Mouse (Mus musculus): ENCODE measurements around the gene Rnf103. TPM values are rescaled to one million over a fixed set of nuclear protein-coding genes. Genes with fewer than 3 reads are reported as not detected.

Gene Rnf103
- polyA plus RNA-seq, 1 experiment from 2014 or later, result 13.7 TPM

DNA sequence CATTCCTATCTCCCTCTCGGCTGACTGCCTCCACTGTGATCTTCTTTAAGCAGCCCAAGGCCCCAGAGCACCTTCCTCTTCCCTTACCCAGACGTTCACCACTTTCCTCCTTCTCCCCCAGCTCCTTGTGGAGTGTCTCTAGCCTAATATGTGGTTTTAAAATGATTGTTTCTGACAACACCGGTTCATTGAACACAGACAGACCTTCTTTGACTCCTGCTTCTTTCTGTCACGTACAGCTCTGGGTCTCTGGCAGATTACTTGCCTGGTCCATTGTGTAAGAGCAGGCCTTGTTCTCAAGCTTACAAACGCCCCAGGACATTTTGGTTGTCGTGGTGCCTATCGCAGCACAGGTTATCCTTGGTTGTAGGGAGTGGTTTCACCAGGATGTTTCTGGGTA lies 12.6 kb upstream of the Rnf103 start:
- H3K4me3 ChIP-seq (ENCODE audit: low read depth, low read length), result no peak overlapping the region
- no peak for ATAC-seq (ENCODE audit: insufficient number of reproducible peaks, low FRiP score, low TSS enrichment, low read depth)
- 83% methylated on average over 7 of the region's 7 CpGs for WGBS
- H3K36me3 ChIP-seq (ENCODE audit: control insufficient read depth, insufficient read depth, low read length), result no peaks in the 10 kb centered on the region
- no peak overlapping the region for H3K4me2 ChIP-seq (ENCODE audit: low read depth, severe bottlenecking)
- H3K27ac ChIP-seq (replicated peaks; ENCODE audit: low read depth, low read length), result no peak overlapping the region
- H3K9me3 ChIP-seq (ENCODE audit: control insufficient read depth, low read length), result no peaks in the 10 kb centered on the region
- H3K9ac ChIP-seq (ENCODE audit: low read length), result no peak overlapping the region
- H3K4me1 ChIP-seq (ENCODE audit: control insufficient read depth, insufficient read depth, low read length), result no peaks in the 10 kb centered on the region
- DNase-seq (ENCODE audit: low spot score), result no peak
- H3K27me3 ChIP-seq (ENCODE audit: control insufficient read depth, insufficient read depth, low read length), result no peaks in the 10 kb centered on the region

DNA sequence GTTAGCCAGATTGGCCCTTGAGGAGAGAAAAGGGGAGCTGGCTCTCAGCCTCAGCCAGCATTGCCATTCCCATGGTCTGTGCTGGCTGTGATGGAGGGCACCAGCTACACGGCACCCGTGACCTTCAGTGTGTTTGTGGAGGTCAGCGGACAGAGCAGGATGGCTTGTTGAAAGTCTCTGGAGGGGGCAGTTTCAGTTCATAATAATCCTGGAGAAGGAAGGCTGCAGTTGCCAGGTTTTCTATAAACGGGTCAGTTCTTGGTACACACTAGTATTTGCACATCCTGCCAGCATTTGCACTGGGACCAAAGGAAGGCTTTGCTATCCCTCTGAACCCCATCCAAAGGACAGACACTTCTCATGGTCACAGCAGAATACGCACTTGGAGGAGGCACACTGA lies 8.4 kb upstream of the Rnf103 start:
- Histone ChIP-seq H3K4me2 (ENCODE audit: low read depth, severe bottlenecking) (no peak overlapping the region), H3K9me3 (ENCODE audit: control insufficient read depth, low read length) (no peaks in the 10 kb centered on the region), H3K9ac (ENCODE audit: low read length) (no peak overlapping the region), H3K4me1 (ENCODE audit: control insufficient read depth, insufficient read depth, low read length) (no peaks in the 10 kb centered on the region), H3K4me3 (ENCODE audit: low read depth, low read length) (no peak overlapping the region), H3K27me3 (ENCODE audit: control insufficient read depth, insufficient read depth, low read length) (no peaks in the 10 kb centered on the region), H3K27ac (replicated peaks; ENCODE audit: low read depth, low read length) (no peak overlapping the region), H3K36me3 (ENCODE audit: control insufficient read depth, insufficient read depth, low read length) (no peaks in the 10 kb centered on the region)
- no peak for DNase-seq (ENCODE audit: low spot score)
- WGBS, result 80% methylated on average over 5 of the region's 5 CpGs
- ATAC-seq (ENCODE audit: insufficient number of reproducible peaks, low FRiP score, low TSS enrichment, low read depth), result no peak

DNA sequence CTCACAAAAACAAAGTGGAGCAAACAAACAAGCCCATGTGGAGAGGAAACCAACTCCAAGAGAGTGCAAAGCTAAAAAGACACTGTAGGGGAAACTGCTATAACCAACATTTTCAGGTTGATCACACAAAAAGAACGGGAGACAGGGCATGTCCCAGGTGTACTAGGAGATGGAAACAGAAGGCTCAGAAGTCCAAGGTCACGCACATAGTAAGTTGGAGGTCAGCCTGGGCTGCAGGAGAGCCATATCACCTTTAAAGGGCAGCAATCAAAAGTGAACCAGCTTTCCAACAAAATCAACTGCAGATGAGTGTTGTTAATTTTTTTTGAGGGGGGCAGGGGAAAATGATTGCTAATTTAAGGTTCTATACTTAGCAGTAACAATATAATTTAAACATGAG lies 7.5 kb upstream of the Rnf103 start:
- DNase-seq (ENCODE audit: low spot score) (no peak), ATAC-seq (ENCODE audit: insufficient number of reproducible peaks, low FRiP score, low TSS enrichment, low read depth) (no peak)
- Histone ChIP-seq H3K9me3 (ENCODE audit: control insufficient read depth, low read length) (no peaks in the 10 kb centered on the region), H3K4me1 (ENCODE audit: control insufficient read depth, insufficient read depth, low read length) (no peaks in the 10 kb centered on the region), H3K27ac (replicated peaks; ENCODE audit: low read depth, low read length) (no peak overlapping the region), H3K36me3 (ENCODE audit: control insufficient read depth, insufficient read depth, low read length) (no peaks in the 10 kb centered on the region), H3K4me2 (ENCODE audit: low read depth, severe bottlenecking) (no peak overlapping the region), H3K9ac (ENCODE audit: low read length) (no peak overlapping the region), H3K4me3 (ENCODE audit: low read depth, low read length) (no peak overlapping the region), H3K27me3 (ENCODE audit: control insufficient read depth, insufficient read depth, low read length) (no peaks in the 10 kb centered on the region)
- WGBS, result 44% methylated on average over 2 of the region's 2 CpGs

DNA sequence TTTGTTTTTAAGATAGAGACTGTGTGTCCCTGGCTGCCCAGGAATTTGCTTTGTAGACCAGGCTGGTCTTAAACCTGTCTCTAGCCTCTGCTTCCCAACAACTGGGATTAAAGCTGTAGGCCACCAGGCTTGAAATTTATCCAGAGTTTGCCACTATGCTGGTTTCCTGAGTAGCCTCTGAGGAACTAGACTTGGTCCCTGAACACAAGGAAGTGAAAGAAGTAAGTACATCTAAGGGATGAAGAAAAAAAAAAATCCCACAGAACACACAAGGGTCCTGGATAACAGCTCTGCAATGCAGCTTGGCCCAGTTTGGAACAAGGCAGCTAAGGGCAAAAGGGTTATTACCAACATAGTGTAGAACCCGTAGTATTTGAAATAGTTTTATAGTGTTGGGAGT lies 6.8 kb upstream of the Rnf103 start:
- no peak for ATAC-seq (ENCODE audit: insufficient number of reproducible peaks, low FRiP score, low TSS enrichment, low read depth)
- Histone ChIP-seq H3K9ac (ENCODE audit: low read length) (no peak overlapping the region), H3K4me3 (ENCODE audit: low read depth, low read length) (no peak overlapping the region), H3K9me3 (ENCODE audit: control insufficient read depth, low read length) (no peaks in the 10 kb centered on the region), H3K27me3 (ENCODE audit: control insufficient read depth, insufficient read depth, low read length) (no peaks in the 10 kb centered on the region), H3K36me3 (ENCODE audit: control insufficient read depth, insufficient read depth, low read length) (no peaks in the 10 kb centered on the region), H3K4me2 (ENCODE audit: low read depth, severe bottlenecking) (no peak overlapping the region), H3K4me1 (ENCODE audit: control insufficient read depth, insufficient read depth, low read length) (no peaks in the 10 kb centered on the region), H3K27ac (replicated peaks; ENCODE audit: low read depth, low read length) (no peak overlapping the region)
- 90% methylated on average over 1 of the region's 1 CpGs for WGBS
- no peak for DNase-seq (ENCODE audit: low spot score)

DNA sequence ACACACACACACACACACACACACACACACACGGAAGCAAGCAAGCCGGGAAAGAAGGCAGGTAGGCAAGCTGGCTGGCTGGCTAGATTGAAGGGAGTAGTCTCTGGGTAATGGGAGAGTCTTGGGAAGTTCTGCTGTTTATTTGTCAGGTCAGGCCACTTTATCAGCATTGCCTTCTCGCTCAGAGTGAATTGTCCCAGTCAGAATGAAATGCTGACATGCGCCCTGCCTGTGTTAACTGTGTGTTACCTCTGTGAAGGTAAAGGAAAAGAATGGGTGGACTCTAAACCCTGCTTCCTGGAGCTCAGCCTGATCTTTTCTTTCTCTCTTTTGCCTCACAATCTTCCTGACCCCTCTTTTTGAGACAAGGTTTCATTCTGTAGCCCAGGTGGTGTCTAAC lies 5.7 kb upstream of the Rnf103 start:
- H3K9ac ChIP-seq (ENCODE audit: low read length), result no peak overlapping the region
- no peak overlapping the region for H3K4me2 ChIP-seq (ENCODE audit: low read depth, severe bottlenecking)
- DNase-seq (ENCODE audit: low spot score), result no peak
- no peak overlapping the region for H3K4me3 ChIP-seq (ENCODE audit: low read depth, low read length)
- H3K27me3 ChIP-seq (ENCODE audit: control insufficient read depth, insufficient read depth, low read length), result no peaks in the 10 kb centered on the region
- no peak overlapping the region for H3K27ac ChIP-seq (replicated peaks; ENCODE audit: low read depth, low read length)
- no peaks in the 10 kb centered on the region for H3K4me1 ChIP-seq (ENCODE audit: control insufficient read depth, insufficient read depth, low read length)
- H3K9me3 ChIP-seq (ENCODE audit: control insufficient read depth, low read length), result no peaks in the 10 kb centered on the region
- no peak for ATAC-seq (ENCODE audit: insufficient number of reproducible peaks, low FRiP score, low TSS enrichment, low read depth)
- no peaks in the 10 kb centered on the region for H3K36me3 ChIP-seq (ENCODE audit: control insufficient read depth, insufficient read depth, low read length)
- WGBS, result 52% methylated on average over 4 of the region's 4 CpGs

DNA sequence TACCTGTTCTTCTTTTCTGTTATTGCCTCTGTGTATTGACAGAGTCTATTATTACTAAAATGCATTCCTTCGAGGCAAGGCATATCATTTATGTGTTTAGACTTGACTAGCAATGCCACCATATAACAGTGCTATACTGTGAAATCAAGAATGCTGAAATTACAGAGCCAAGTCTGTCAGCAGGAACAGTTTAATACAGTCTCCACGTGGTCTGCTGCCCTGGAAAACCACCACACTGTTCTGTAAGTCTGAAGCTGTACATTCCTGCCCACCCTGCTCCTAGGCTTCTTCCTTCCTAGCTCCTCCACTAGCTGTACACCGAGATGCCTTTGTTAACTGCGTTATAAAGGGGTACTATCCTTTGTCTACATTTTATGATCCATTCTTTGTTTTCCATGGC lies 1.6 kb upstream of the Rnf103 start:
- no peak overlapping the region for H3K4me3 ChIP-seq (ENCODE audit: low read depth, low read length)
- ATAC-seq (ENCODE audit: insufficient number of reproducible peaks, low FRiP score, low TSS enrichment, low read depth) (no peak), DNase-seq (ENCODE audit: low spot score) (no peak)
- H3K36me3 ChIP-seq (ENCODE audit: control insufficient read depth, insufficient read depth, low read length), result no peaks in the 10 kb centered on the region
- no peaks in the 10 kb centered on the region for H3K9me3 ChIP-seq (ENCODE audit: control insufficient read depth, low read length)
- no peak overlapping the region for H3K4me2 ChIP-seq (ENCODE audit: low read depth, severe bottlenecking)
- H3K9ac ChIP-seq (ENCODE audit: low read length), result no peak overlapping the region
- 58% methylated on average over 4 of the region's 4 CpGs for WGBS
- H3K4me1 ChIP-seq (ENCODE audit: control insufficient read depth, insufficient read depth, low read length), result 0 out of 2 replicates have a peak, but pooled peaks cover 5% of the 10 kb centered on the region
- H3K27me3 ChIP-seq (ENCODE audit: control insufficient read depth, insufficient read depth, low read length), result no peaks in the 10 kb centered on the region
- H3K27ac ChIP-seq (replicated peaks; ENCODE audit: low read depth, low read length), result peak overlapping the region; percentile 2; the same call in 1 of the 2 replicates

DNA sequence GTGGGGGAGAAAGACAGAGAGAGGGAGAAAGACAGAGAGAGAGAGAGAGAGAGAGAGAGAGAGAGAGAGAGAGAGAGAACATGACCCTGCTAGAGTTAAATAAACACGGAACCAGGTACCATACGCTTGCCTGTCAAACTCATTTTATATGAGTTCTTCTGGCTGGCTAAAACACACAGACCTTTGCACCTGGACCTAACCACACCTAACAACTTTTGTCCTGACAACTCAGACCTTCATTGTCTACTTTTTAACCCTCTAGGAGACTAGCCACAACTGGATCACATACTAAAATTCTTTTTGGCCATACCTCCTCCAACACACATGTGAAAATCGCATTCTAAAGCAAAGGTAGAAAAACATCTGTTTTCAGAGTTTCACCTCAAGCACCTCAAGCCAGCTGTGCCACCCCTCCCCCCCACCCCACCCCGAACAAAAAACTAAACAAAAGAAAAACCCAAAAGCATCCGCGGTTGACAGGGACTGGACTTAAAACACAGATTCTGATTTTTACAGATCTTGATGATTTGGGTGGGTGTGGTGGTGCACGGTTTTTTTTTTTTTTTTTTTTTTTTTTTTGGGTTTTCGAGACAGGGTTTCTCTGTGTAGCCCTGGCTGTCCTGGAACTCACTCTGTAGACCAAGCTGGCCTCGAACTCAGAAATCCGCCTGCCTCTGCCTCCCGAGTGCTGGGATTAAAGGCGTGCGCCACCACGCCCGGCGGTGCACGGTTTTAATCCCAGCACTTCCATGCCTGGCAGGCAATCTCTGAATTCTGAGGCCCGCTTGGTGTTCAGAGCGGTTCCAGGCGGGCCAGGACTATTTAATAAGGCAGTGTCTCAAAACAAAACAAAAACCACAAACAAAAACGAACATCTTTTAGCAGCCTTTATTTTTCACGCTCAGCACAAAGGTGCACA lies 679 bp upstream of the Rnf103 start:
- H3K27ac ChIP-seq (replicated peaks; ENCODE audit: low read depth, low read length), result peak overlapping the region; percentile 97; the same call in 1 of the 2 replicates

DNA sequence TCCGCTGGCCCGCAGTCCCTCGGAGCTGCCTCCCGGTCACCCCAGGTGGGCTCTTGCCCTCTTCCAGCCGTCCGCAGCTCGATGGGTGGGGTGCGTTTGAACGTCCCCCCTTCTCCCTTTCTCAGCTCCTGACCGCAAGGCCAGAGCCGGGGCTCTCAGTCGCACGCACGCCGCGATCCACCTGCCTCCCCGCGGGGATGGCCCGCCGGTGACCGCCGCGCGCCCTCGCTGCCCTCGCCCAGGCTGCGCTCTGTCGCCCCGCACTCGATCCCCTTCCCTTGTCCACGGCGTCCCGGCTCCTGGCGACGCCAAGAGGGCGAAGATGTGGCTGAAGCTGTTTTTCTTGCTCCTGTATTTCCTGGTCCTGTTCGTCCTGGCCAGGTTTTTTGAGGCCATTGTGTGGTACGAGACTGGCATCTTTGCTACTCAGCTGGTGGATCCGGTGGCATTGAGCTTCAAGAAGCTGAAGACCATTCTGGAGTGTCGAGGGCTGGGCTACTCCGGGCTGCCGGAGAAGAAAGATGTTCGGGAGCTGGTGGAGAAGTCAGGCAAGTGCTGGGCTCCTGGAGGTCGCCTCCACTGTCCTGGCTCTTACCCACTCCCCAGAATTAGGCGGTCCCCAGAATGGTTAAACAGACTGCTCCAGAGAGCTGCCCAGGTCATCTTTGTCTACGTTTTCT lies 787 bp downstream of the Rnf103 start:
- peak; percentile 24; the same call in 1 of the 2 replicates for ATAC-seq (ENCODE audit: insufficient number of reproducible peaks, low FRiP score, low TSS enrichment, low read depth)
- 0 out of 2 replicates have a peak, but pooled peaks cover 5% of the 10 kb centered on the region for H3K4me1 ChIP-seq (ENCODE audit: control insufficient read depth, insufficient read depth, low read length)
- H3K27ac ChIP-seq (replicated peaks; ENCODE audit: low read depth, low read length), result peak overlapping the region; percentile 97
- H3K36me3 ChIP-seq (ENCODE audit: control insufficient read depth, insufficient read depth, low read length), result no peaks in the 10 kb centered on the region
- no peaks in the 10 kb centered on the region for H3K27me3 ChIP-seq (ENCODE audit: control insufficient read depth, insufficient read depth, low read length)
- WGBS, result under 1% methylated on average over 46 of the region's 46 CpGs
- H3K9me3 ChIP-seq (ENCODE audit: control insufficient read depth, low read length), result no peaks in the 10 kb centered on the region
- peak overlapping the region; percentile 90 for H3K4me3 ChIP-seq (ENCODE audit: low read depth, low read length)
- peak; percentile 71 for DNase-seq (ENCODE audit: low spot score)
- peak overlapping the region; percentile 92 for H3K9ac ChIP-seq (ENCODE audit: low read length)
- H3K4me2 ChIP-seq (ENCODE audit: low read depth, severe bottlenecking), result peak overlapping the region; percentile 75

More for the DNA sequence above, 679 bp upstream of the Rnf103 start:
- peak overlapping the region; percentile 90 for H3K4me3 ChIP-seq (ENCODE audit: low read depth, low read length)
- 18% methylated on average over 20 of the region's 22 CpGs for WGBS
- no peaks in the 10 kb centered on the region for H3K9me3 ChIP-seq (ENCODE audit: control insufficient read depth, low read length)
- peak overlapping the region; percentile 9; the same call in 1 of the 2 replicates for H3K9ac ChIP-seq (ENCODE audit: low read length)
- H3K4me2 ChIP-seq (ENCODE audit: low read depth, severe bottlenecking), result peak overlapping the region; percentile 75; the same call in 1 of the 2 replicates
- no peaks in the 10 kb centered on the region for H3K27me3 ChIP-seq (ENCODE audit: control insufficient read depth, insufficient read depth, low read length)
- DNase-seq (ENCODE audit: low spot score) (no peak), ATAC-seq (ENCODE audit: insufficient number of reproducible peaks, low FRiP score, low TSS enrichment, low read depth) (peak; percentile 4; the same call in 1 of the 2 replicates)
- 0 out of 2 replicates have a peak, but pooled peaks cover 5% of the 10 kb centered on the region for H3K4me1 ChIP-seq (ENCODE audit: control insufficient read depth, insufficient read depth, low read length)
- H3K36me3 ChIP-seq (ENCODE audit: control insufficient read depth, insufficient read depth, low read length), result no peaks in the 10 kb centered on the region

All from limb, embryonic 11.5 days (tissue).